ENCODE assay signal across 8 mouse cellular contexts in genomic region chr2:91457656-91458251, GRCm38 (mm10). TPM values are rescaled to one million over a fixed set of nuclear protein-coding genes. Genes with fewer than 3 reads are reported as not detected.
DNase-seq lines count a peak whose midpoint lies in the region; ATAC-seq lines count a peak whose summit lies in the region.

No protein-coding gene starts in this region.

- H3K9me3 ChIP-seq in liver, embryonic 11.5 days (ENCODE audit: control insufficient read depth, low read length) = peaks cover 5% of the 10 kb centered on the region; the same call in 1 of the 2 replicates
- H3K9me3 ChIP-seq in neural tube, embryonic 14.5 days (ENCODE audit: control insufficient read depth, low read length) = no peaks in the 10 kb centered on the region

- under 1% methylated on average over 45 of the region's 45 CpGs for WGBS in liver, embryonic 11.5 days
- under 1% methylated on average over 45 of the region's 45 CpGs for WGBS in neural tube, embryonic 14.5 days

- peak overlapping the region; percentile 67 for H3K4me3 ChIP-seq in liver, embryonic 11.5 days (ENCODE audit: low read depth, low read length)
- H3K4me3 ChIP-seq in neural tube, embryonic 14.5 days (ENCODE audit: low read depth, low read length) = peak overlapping the region; percentile 64

- intact Hi-C loops in heart, postnatal 10 days (cut with DNase I) = loop anchor here (2.0 to 5.0 kb wide), 2 partner anchors 23 to 170 kb away; no protein-coding TSS in a partner anchor

- H3K27ac ChIP-seq in liver, embryonic 11.5 days (ENCODE audit: low read depth, low read length) = peak overlapping the region; percentile 67
- peak overlapping the region; percentile 57 for H3K27ac ChIP-seq in neural tube, embryonic 14.5 days (ENCODE audit: low read depth, low read length)

- H3K4me2 ChIP-seq in liver, embryonic 11.5 days = peak overlapping the region; percentile 95
- peak overlapping the region; percentile 97 for H3K4me2 ChIP-seq in neural tube, embryonic 14.5 days (ENCODE audit: low read depth, low read length)

- H3K4me1 ChIP-seq in liver, embryonic 11.5 days (replicated peaks; ENCODE audit: control insufficient read depth, insufficient read depth, low read length) = peaks cover 33% of the 10 kb centered on the region
- H3K4me1 ChIP-seq in neural tube, embryonic 14.5 days (ENCODE audit: control insufficient read depth, insufficient read depth, low read length) = peaks cover 15% of the 10 kb centered on the region

- peak; percentile 46 for ATAC-seq in liver, embryonic 11.5 days (replicated peaks; ENCODE audit: low FRiP score)
- ATAC-seq in neural tube, embryonic 14.5 days (ENCODE audit: low read depth) = peak; percentile 49

- peaks cover 28% of the 10 kb centered on the region for H3K27me3 ChIP-seq in liver, embryonic 11.5 days (replicated peaks; ENCODE audit: control insufficient read depth, insufficient read depth, low read length)
- H3K27me3 ChIP-seq in neural tube, embryonic 14.5 days (ENCODE audit: control insufficient read depth, insufficient read depth, low read length) = 0 out of 2 replicates have a peak, but pooled peaks cover 4% of the 10 kb centered on the region

- H3K36me3 ChIP-seq in liver, embryonic 11.5 days (ENCODE audit: control insufficient read depth, insufficient read depth, low read length) = no peaks in the 10 kb centered on the region
- no peaks in the 10 kb centered on the region for H3K36me3 ChIP-seq in neural tube, embryonic 14.5 days (ENCODE audit: control insufficient read depth, insufficient read depth, low read length)

- peak; percentile 24 to 77 for DNase-seq in adrenal gland, adult (ENCODE audit: inconsistent age in 2 of 2, low spot score in 1 of 2)
- no peak for DNase-seq in adrenal gland, adult 8-10 months
- DNase-seq in thymus, postnatal 0 days (ENCODE audit: low spot score) = peak; percentile 7
- DNase-seq in thymus, postnatal 10 days (ENCODE audit: low spot score in 2 of 2) = no peak
- DNase-seq in heart, postnatal 10 days = peak; percentile 44 to 70
- peak; percentile 71 for DNase-seq in liver, embryonic 11.5 days (ENCODE audit: low spot score)
- no peak for DNase-seq in spleen, adult 12 weeks (ENCODE audit: low spot score)

- peak overlapping the region; percentile 61 for H3K9ac ChIP-seq in liver, embryonic 11.5 days (ENCODE audit: low read depth, low read length)
- H3K9ac ChIP-seq in neural tube, embryonic 14.5 days (replicated peaks; ENCODE audit: low read depth, low read length) = peak overlapping the region; percentile 69

RNA-seq across cellular contexts. Expression of gene Lrp4, which starts 0.4 kb away (rescaled TPM):
- total RNA-seq in adrenal gland, adult 8-10 months (2022) = 10 to 100 TPM in 2 of 4 experiments, 1 to 10 TPM in 2; 6.3 to 11.2 (median 9.5) TPM
- 2.0 and 2.4 TPM in 2 replicates for polyA plus RNA-seq in thymus, postnatal 0 days (2015; fragmentation: Nextera tagmentation; extraction: Ambion mirVana)
- 10 to 100 TPM; 11.4 to 13.3 TPM for total RNA-seq in heart, postnatal 10 days (2021)
- 1.7 and 1.9 TPM in 2 replicates for polyA plus RNA-seq in liver, embryonic 11.5 days (2014; fragmentation: Nextera tagmentation; extraction: Ambion mirVana)
- 6.4 and 7.2 TPM in 2 replicates for polyA plus RNA-seq in neural tube, embryonic 14.5 days (2014; fragmentation: Nextera tagmentation; extraction: Ambion mirVana)

RNA-seq across cellular contexts. Expression of gene 1110051M20Rik, which starts 13.2 kb away (rescaled TPM):
- total RNA-seq in adrenal gland, adult 8-10 months (2022) = 10 to 100 TPM; 17.8 to 35.6 (median 28.3) TPM
- polyA plus RNA-seq in thymus, postnatal 0 days (2015; fragmentation: Nextera tagmentation; extraction: Ambion mirVana) = 24.5 and 25.2 TPM in 2 replicates
- total RNA-seq in heart, postnatal 10 days (2021) = 10 to 100 TPM in 1 of 2 experiments, 1 to 10 TPM in 1; 9.5 to 12.9 TPM
- polyA plus RNA-seq in liver, embryonic 11.5 days (2014; fragmentation: Nextera tagmentation; extraction: Ambion mirVana) = 23.7 and 24.8 TPM in 2 replicates
- 149 and 163 TPM in 2 replicates for polyA plus RNA-seq in neural tube, embryonic 14.5 days (2014; fragmentation: Nextera tagmentation; extraction: Ambion mirVana)

Comparison
In these comparisons a context has a peak if more than half of its experiments do, and no peak if none do; other contexts are left out.
1. DNase-seq: peak in adrenal gland, adult (2 of 2), thymus, postnatal 0 days (single experiment), heart, postnatal 10 days (2 of 2) and liver, embryonic 11.5 days (single experiment); none in adrenal gland, adult 8-10 months (single experiment), thymus, postnatal 10 days (0 of 2) and spleen, adult 12 weeks (single experiment).